Mouse (Mus musculus) brain, embryonic 14.5 days (tissue): ENCODE results near the gene Arhgef25.

ENCODE experiments used
- CTCF ChIP-seq: fragments of 200-500 bp; IDR thresholded peaks from 2 replicates; pipeline ENCODE4 v1.5.1; 2012; ENCODE audit warnings: inconsistent platforms, mild to moderate bottlenecking, moderate library complexity, borderline replicate concordance; ENCODE audit not compliant: insufficient read depth, insufficient read length; ENCODE audit errors: extremely low read depth
- POLR2A ChIP-seq: fragments of 200-500 bp; IDR thresholded peaks from 2 replicates; pipeline ENCODE4 v1.6.1; 2012; ENCODE audit warnings: mild to moderate bottlenecking, inconsistent platforms, borderline replicate concordance; ENCODE audit not compliant: poor library complexity, insufficient read depth, insufficient read length, severe bottlenecking; ENCODE audit errors: extremely low read depth

DNA sequence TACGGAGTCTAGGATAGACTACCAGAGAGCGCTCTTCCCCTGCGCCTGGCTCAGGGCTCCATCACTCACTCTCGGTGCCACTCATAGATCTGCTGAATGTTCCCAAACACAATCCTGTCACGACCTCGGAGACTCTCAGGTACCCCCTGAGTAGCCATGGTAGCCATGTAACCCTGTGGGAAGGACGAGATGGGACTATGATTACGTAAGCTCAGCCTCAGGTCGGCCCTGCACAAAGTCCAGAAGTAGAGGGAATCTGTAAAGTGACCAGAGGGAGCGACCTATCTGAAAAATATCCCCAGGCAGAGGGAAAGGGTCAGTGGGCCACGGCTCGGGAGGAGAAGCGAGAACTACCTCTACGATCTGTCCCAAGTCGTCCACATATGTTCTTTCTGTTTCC is 4.4 kb downstream of the Arhgef25 start:
- TF ChIP-seq CTCF (no peak), POLR2A (no peak)
